Mouse (Mus musculus): ENCODE measurements at regions not wholly inside any gene's neighbourhood (a gene's known extent, or its start where the extent isn't known, plus 50 kb on each side); places are given as distances from the start of the nearest gene placed in this dataset.
A peak's percentile ranks its signal among the peaks of the same experiment; 100 is the strongest.

- no peak for DNase-seq (ENCODE audit: low spot score in 2 of 2)
Observed at GRCm38 (mm10) chr7:111242646-111243045, 159.8 kb upstream of the Eif4g2 start.

- no peak for DNase-seq (ENCODE audit: low spot score in 2 of 2)
Observed at GRCm38 (mm10) chr7:111241538-111241937, 158.7 kb upstream of the Eif4g2 start.

- no peak for DNase-seq (ENCODE audit: low spot score in 2 of 2)
Observed at GRCm38 (mm10) chr7:111240234-111240826, 157.5 kb upstream of the Eif4g2 start.

GRCm38 (mm10) chr7:111237819-111238218 is 155.0 kb upstream of the Eif4g2 start:
- DNase-seq (ENCODE audit: low spot score in 2 of 2) = no peak

GRCm38 (mm10) chr7:111230630-111231029 is 147.8 kb upstream of the Eif4g2 start:
- no peak for DNase-seq (ENCODE audit: low spot score in 2 of 2)

GRCm38 (mm10) chr7:111227082-111227481 is 144.3 kb upstream of the Eif4g2 start:
- no peak for DNase-seq (ENCODE audit: low spot score in 2 of 2)

GRCm38 (mm10) chr7:111226026-111226656 is 143.3 kb upstream of the Eif4g2 start:
- no peak for DNase-seq (ENCODE audit: low spot score in 2 of 2)

- no peak for DNase-seq (ENCODE audit: low spot score in 2 of 2)
Observed at GRCm38 (mm10) chr7:111215586-111215985, 132.8 kb upstream of the Eif4g2 start.

GRCm38 (mm10) chr7:111214226-111214906 is 131.5 kb upstream of the Eif4g2 start:
- no peak for DNase-seq (ENCODE audit: low spot score in 2 of 2)

GRCm38 (mm10) chr7:111212188-111212587 is 129.4 kb upstream of the Eif4g2 start:
- DNase-seq (ENCODE audit: low spot score in 2 of 2) = no peak

- no peak for DNase-seq (ENCODE audit: low spot score in 2 of 2)
Observed at GRCm38 (mm10) chr7:111211641-111212040, 128.8 kb upstream of the Eif4g2 start.

- no peak for DNase-seq (ENCODE audit: low spot score in 2 of 2)
Observed at GRCm38 (mm10) chr7:111210282-111210681, 127.5 kb upstream of the Eif4g2 start.

GRCm38 (mm10) chr7:111205876-111206275 is 123.0 kb upstream of the Eif4g2 start:
- no peak for DNase-seq (ENCODE audit: low spot score in 2 of 2)

GRCm38 (mm10) chr7:111198608-111199355 is 116.0 kb upstream of the Eif4g2 start:
- no peak for DNase-seq (ENCODE audit: low spot score in 2 of 2)

GRCm38 (mm10) chr7:111191674-111192073 is 108.8 kb upstream of the Eif4g2 start:
- no peak for DNase-seq (ENCODE audit: low spot score in 2 of 2)

GRCm38 (mm10) chr7:111191216-111191615 is 108.4 kb upstream of the Eif4g2 start:
- no peak for DNase-seq (ENCODE audit: low spot score in 2 of 2)

- DNase-seq (ENCODE audit: low spot score in 2 of 2) = no peak
Observed at GRCm38 (mm10) chr7:111189731-111190130, 106.9 kb upstream of the Eif4g2 start.

GRCm38 (mm10) chr7:111185954-111186353 is 103.1 kb upstream of the Eif4g2 start:
- no peak for DNase-seq (ENCODE audit: low spot score in 2 of 2)

- no peak for DNase-seq (ENCODE audit: low spot score in 2 of 2)
Observed at GRCm38 (mm10) chr7:111183512-111183911, 100.7 kb upstream of the Eif4g2 start.

- peak in 1 of 2 experiments; percentile 16 for DNase-seq (ENCODE audit: low spot score in 2 of 2)
Observed at GRCm38 (mm10) chr7:111182319-111182718, 99.5 kb upstream of the Eif4g2 start.

- no peak for DNase-seq (ENCODE audit: low spot score in 2 of 2)
Observed at GRCm38 (mm10) chr7:111179401-111180271, 96.8 kb upstream of the Eif4g2 start.
